Mouse (Mus musculus) spleen, adult 2 months (tissue): ENCODE data around the gene Defa31.
"Not testable (repeated sequence)": the region's sequence is repeated elsewhere in the genome, so short reads cannot be mapped to it uniquely, and the experiment has no call there.

ENCODE experiments used
- CTCF ChIP-seq: fragments of 200-500 bp; IDR thresholded peaks from 2 replicates; pipeline ENCODE4 v1.5.1; 2011; ENCODE audit warnings: mild to moderate bottlenecking, inconsistent platforms; ENCODE audit not compliant: insufficient read depth, insufficient read length, insufficient replicate concordance; ENCODE audit errors: extremely low read depth
- POLR2A ChIP-seq: fragments of 200-500 bp; IDR thresholded peaks from 2 replicates; pipeline ENCODE4 v1.6.1; 2011; ENCODE audit warnings: low read depth, low read length, inconsistent platforms

DNA sequence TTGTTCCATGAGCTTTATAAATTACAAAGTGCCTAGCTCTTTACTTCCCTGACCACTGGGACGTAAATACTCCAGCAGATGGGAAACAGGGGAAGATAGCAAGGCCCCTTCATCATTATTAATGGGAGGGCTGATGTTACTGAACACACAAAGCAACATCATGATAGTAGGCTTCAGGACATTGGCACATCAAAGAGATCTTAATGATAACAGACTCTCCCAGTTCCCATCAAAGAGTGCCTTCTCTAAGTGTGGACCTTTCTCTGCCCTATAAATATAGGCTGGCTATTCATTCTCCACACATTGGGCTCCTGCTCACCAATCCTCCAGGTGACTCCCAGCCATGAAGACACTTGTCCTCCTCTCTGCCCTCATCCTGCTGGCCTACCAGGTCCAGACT lies 29.4 kb upstream of the Defa31 start, which contains the start of gene Defa22:
- not testable (repeated sequence) for TF ChIP-seq POLR2A, CTCF
